Mouse (Mus musculus): ENCODE measurements around the gene Rcc2. TPM values are rescaled to one million over a fixed set of nuclear protein-coding genes. Genes with fewer than 3 reads are reported as not detected.

Rcc2 gene
- polyA plus RNA-seq, 1 experiment from 2014 or later, result 15.1 TPM

DNA sequence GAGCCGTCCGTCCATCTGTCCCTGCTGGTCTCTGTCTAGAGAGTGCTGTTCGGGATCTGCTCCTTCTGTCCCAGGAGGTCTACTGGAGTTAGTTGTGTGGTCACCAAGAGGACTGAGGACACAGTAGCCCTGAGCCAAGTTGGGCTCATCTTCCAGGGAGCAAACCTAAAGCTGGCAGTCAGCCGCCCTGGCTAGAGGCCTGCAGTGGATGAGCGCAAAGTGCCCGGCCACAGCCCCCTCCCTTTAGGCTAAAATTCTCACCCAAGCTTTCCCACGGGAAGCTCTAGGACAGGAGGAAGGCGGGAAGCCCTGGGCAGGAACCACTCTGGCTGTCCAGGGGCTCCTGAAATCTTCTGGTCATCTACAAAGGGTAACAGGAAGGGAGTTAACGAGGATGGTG is 22.4 kb downstream of the Rcc2 start:
- Histone ChIP-seq H3K4me1 (ENCODE audit: insufficient read depth) (no peaks in the 10 kb centered on the region), H3K27ac (ENCODE audit: low read depth) (no peak overlapping the region), H3K4me3 (ENCODE audit: low read depth, low read length) (no peak overlapping the region), H3K9me3 (ENCODE audit: low read length) (no peaks in the 10 kb centered on the region), H3K27me3 (ENCODE audit: insufficient read depth, low read length) (no peaks in the 10 kb centered on the region), H3K4me2 (ENCODE audit: low read depth, low read length) (no peak overlapping the region), H3K9ac (replicated peaks) (no peak overlapping the region), H3K36me3 (replicated peaks; ENCODE audit: insufficient read depth, low read length) (peaks cover 49% of the 10 kb centered on the region)
- no peak for ATAC-seq
- TF ChIP-seq EP300 (IDR thresholded peaks at IDR 0.05; ENCODE audit: low read depth) (no peak), CTCF (IDR thresholded peaks at IDR 0.05; ENCODE audit: low read depth) (no peak)
- 82% methylated on average over 9 of the region's 9 CpGs for WGBS (ENCODE audit: insufficient replicate concordance)
- DNase-seq, result no peak

GRCm38 (mm10) chr4:140723192-140723591 is 22.9 kb downstream of the Rcc2 start:
- Histone ChIP-seq H3K27me3 (ENCODE audit: insufficient read depth, low read length) (no peaks in the 10 kb centered on the region), H3K4me1 (ENCODE audit: insufficient read depth) (no peaks in the 10 kb centered on the region), H3K9me3 (ENCODE audit: low read length) (no peaks in the 10 kb centered on the region), H3K27ac (ENCODE audit: low read depth) (no peak overlapping the region), H3K9ac (replicated peaks) (no peak overlapping the region), H3K36me3 (replicated peaks; ENCODE audit: insufficient read depth, low read length) (peaks cover 44% of the 10 kb centered on the region), H3K4me3 (ENCODE audit: low read depth, low read length) (no peak overlapping the region), H3K4me2 (ENCODE audit: low read depth, low read length) (no peak overlapping the region)
- ATAC-seq (no peak), DNase-seq (no peak)
- 77% methylated on average over 9 of the region's 9 CpGs for WGBS (ENCODE audit: insufficient replicate concordance)
- TF ChIP-seq EP300 (IDR thresholded peaks at IDR 0.05; ENCODE audit: low read depth) (no peak), CTCF (IDR thresholded peaks at IDR 0.05; ENCODE audit: low read depth) (no peak)

DNA sequence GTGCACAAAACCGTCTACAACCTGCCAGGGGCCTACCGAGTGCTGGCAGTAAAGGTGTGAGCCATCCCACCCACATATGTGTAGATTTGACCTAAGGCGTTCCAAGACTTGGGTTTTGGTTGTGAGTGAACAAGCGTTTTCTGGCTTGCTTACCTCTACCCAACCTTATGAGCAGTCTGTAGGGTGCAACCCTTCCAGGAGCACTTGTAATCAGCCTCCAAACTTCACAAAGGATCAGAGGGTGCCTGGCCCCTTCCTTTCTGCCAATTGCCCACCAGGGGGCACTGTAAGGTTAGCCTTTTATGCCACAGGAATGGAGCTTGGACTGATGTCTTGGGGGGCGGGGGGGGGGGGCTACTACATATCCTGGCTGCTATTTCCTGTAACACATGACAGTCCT is 23.5 kb downstream of the Rcc2 start:
- TF ChIP-seq CTCF (IDR thresholded peaks at IDR 0.05; ENCODE audit: low read depth) (peak; percentile 76), EP300 (IDR thresholded peaks at IDR 0.05; ENCODE audit: low read depth) (no peak)
- Histone ChIP-seq H3K27ac (ENCODE audit: low read depth) (no peak overlapping the region), H3K4me1 (ENCODE audit: insufficient read depth) (no peaks in the 10 kb centered on the region), H3K4me2 (ENCODE audit: low read depth, low read length) (no peak overlapping the region), H3K9me3 (ENCODE audit: low read length) (no peaks in the 10 kb centered on the region), H3K9ac (replicated peaks) (no peak overlapping the region), H3K4me3 (ENCODE audit: low read depth, low read length) (no peak overlapping the region), H3K36me3 (replicated peaks; ENCODE audit: insufficient read depth, low read length) (peaks cover 38% of the 10 kb centered on the region), H3K27me3 (ENCODE audit: insufficient read depth, low read length) (no peaks in the 10 kb centered on the region)
- WGBS (ENCODE audit: insufficient replicate concordance), result 70% methylated on average over 5 of the region's 5 CpGs
- peak; percentile 61 for DNase-seq
- ATAC-seq, result peak; percentile 62

DNA sequence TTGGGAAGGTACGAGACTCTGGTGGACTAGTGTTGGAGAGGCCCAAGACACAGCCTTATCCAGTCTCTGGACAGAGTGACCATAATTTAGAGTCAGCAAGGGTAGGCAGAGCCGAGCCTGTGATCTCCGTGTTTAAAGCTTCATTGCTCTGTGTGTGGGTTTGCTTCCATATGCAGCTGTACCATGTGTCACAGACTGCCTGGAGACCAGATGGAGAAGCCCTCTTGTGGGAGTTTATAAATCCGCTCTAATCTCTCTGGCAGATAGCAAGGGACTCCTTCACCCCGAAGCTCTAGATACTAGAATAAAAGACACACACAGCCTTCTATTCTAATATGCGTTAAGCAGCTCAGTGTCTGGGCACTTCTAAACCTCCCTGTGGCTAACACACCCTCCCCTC is 24.4 kb downstream of the Rcc2 start:
- no peaks in the 10 kb centered on the region for H3K27me3 ChIP-seq (ENCODE audit: insufficient read depth, low read length)
- no peak overlapping the region for H3K4me3 ChIP-seq (ENCODE audit: low read depth, low read length)
- WGBS (ENCODE audit: insufficient replicate concordance), result 77% methylated on average over 6 of the region's 6 CpGs
- ATAC-seq (no peak), DNase-seq (no peak)
- H3K4me2 ChIP-seq (ENCODE audit: low read depth, low read length), result no peak overlapping the region
- peaks cover 32% of the 10 kb centered on the region for H3K36me3 ChIP-seq (replicated peaks; ENCODE audit: insufficient read depth, low read length)
- no peaks in the 10 kb centered on the region for H3K4me1 ChIP-seq (ENCODE audit: insufficient read depth)
- no peak overlapping the region for H3K9ac ChIP-seq (replicated peaks)
- no peak overlapping the region for H3K27ac ChIP-seq (ENCODE audit: low read depth)
- TF ChIP-seq EP300 (IDR thresholded peaks at IDR 0.05; ENCODE audit: low read depth) (no peak), CTCF (IDR thresholded peaks at IDR 0.05; ENCODE audit: low read depth) (no peak)
- H3K9me3 ChIP-seq (ENCODE audit: low read length), result no peaks in the 10 kb centered on the region

DNA sequence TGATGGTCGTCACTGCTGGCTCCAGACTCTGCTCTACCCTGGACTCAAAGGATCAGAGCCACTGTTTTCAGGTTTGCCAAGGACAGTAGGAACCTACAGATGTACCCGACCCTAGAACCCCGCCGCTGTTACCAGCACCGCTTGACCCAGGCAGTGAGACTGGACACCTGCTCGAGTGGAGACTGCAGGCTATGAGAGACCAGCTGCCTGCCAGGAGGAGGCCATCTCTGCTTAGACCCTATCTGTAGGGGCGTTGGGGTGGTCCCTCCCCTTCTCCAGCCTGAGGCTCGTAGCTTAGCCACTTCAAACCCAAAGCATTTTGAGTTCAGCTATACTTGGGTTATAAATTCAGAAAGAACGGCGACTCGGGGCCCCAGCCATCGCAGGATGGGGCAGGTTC is 26.6 kb downstream of the Rcc2 start:
- H3K27ac ChIP-seq (ENCODE audit: low read depth), result no peak overlapping the region
- peaks cover 11% of the 10 kb centered on the region for H3K36me3 ChIP-seq (replicated peaks; ENCODE audit: insufficient read depth, low read length)
- H3K4me1 ChIP-seq (ENCODE audit: insufficient read depth), result no peaks in the 10 kb centered on the region
- 83% methylated on average over 12 of the region's 12 CpGs for WGBS (ENCODE audit: insufficient replicate concordance)
- no peak overlapping the region for H3K4me2 ChIP-seq (ENCODE audit: low read depth, low read length)
- H3K27me3 ChIP-seq (ENCODE audit: insufficient read depth, low read length), result no peaks in the 10 kb centered on the region
- H3K9me3 ChIP-seq (ENCODE audit: low read length), result no peaks in the 10 kb centered on the region
- H3K4me3 ChIP-seq (ENCODE audit: low read depth, low read length), result no peak overlapping the region
- no peak for TF ChIP-seq CTCF (IDR thresholded peaks at IDR 0.05; ENCODE audit: low read depth)
- no peak for TF ChIP-seq EP300 (IDR thresholded peaks at IDR 0.05; ENCODE audit: low read depth)
- no peak for DNase-seq
- no peak for ATAC-seq
- no peak overlapping the region for H3K9ac ChIP-seq (replicated peaks)

- no peak overlapping the region for H3K27ac ChIP-seq (ENCODE audit: low read depth)
- ATAC-seq (no peak), DNase-seq (no peak)
- TF ChIP-seq CTCF (IDR thresholded peaks at IDR 0.05; ENCODE audit: low read depth) (peak; percentile 48), EP300 (IDR thresholded peaks at IDR 0.05; ENCODE audit: low read depth) (no peak)
- no peak overlapping the region for H3K9ac ChIP-seq (replicated peaks)
- no peaks in the 10 kb centered on the region for H3K4me1 ChIP-seq (ENCODE audit: insufficient read depth)
- no peaks in the 10 kb centered on the region for H3K36me3 ChIP-seq (replicated peaks; ENCODE audit: insufficient read depth, low read length)
- H3K27me3 ChIP-seq (ENCODE audit: insufficient read depth, low read length), result no peaks in the 10 kb centered on the region
- no peak overlapping the region for H3K4me3 ChIP-seq (ENCODE audit: low read depth, low read length)
- no peaks in the 10 kb centered on the region for H3K9me3 ChIP-seq (ENCODE audit: low read length)
- H3K4me2 ChIP-seq (ENCODE audit: low read depth, low read length), result no peak overlapping the region
- WGBS (ENCODE audit: insufficient replicate concordance), result 78% methylated on average over 4 of the region's 4 CpGs
Observed at GRCm38 (mm10) chr4:140731654-140732053, 31.3 kb downstream of the Rcc2 start.

- no peak for ATAC-seq
- H3K27ac ChIP-seq (ENCODE audit: low read depth), result no peak overlapping the region
- DNase-seq, result no peak
- H3K4me2 ChIP-seq (ENCODE audit: low read depth, low read length), result no peak overlapping the region
- H3K9me3 ChIP-seq (ENCODE audit: low read length), result no peaks in the 10 kb centered on the region
- H3K4me3 ChIP-seq (ENCODE audit: low read depth, low read length), result no peak overlapping the region
- no peaks in the 10 kb centered on the region for H3K27me3 ChIP-seq (ENCODE audit: insufficient read depth, low read length)
- TF ChIP-seq CTCF (IDR thresholded peaks at IDR 0.05; ENCODE audit: low read depth) (no peak), EP300 (IDR thresholded peaks at IDR 0.05; ENCODE audit: low read depth) (no peak)
- H3K4me1 ChIP-seq (ENCODE audit: insufficient read depth), result no peaks in the 10 kb centered on the region
- no peak overlapping the region for H3K9ac ChIP-seq (replicated peaks)
- H3K36me3 ChIP-seq (replicated peaks; ENCODE audit: insufficient read depth, low read length), result no peaks in the 10 kb centered on the region
- 62% methylated on average over 7 of the region's 7 CpGs for WGBS (ENCODE audit: insufficient replicate concordance)
Observed at GRCm38 (mm10) chr4:140732871-140733270, 32.5 kb downstream of the Rcc2 start.

Data from liver, postnatal 0 days (tissue).